ENCODE assay signal across 9 mouse cellular contexts in the genomic region with DNA sequence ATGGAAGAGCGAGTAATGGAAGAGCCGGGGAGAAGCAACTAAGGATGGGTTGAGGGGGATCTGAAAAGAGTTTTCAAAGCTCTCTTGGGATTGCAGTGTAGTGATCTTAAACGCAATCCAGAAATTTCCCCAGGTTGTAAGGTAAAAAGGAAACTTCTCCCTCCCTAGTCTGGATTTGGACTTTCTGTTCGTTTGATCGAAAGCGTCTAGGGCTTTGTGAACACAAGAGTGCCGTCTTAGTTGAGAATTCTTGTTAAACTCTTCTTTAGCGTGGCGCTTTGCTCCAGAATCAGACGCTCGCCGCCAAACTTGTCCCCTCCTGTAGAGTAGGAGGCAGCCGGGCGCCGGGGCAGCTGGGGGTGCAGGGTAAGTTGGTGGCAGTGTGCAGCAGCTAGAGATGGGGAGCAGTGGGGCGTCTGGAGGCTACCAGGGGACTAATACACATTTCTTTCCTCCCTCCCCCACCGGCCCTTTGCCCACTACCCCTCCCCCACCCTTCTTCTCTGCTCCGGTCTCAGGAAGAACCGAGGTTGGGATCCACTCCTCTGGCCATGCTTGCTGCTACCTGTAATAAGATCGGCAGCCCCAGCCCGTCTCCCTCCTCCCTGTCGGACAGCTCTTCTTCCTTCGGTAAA. TPM values are rescaled to one million over a fixed set of nuclear protein-coding genes. Genes with fewer than 3 reads are reported as not detected.
DNase-seq lines count a peak whose midpoint lies in the region; ATAC-seq and TF ChIP-seq lines count a peak whose summit lies in the region.
"Had no signal": no experiment of that assay in that cellular context is flagged by ENCODE, and none has a peak within 500 bp of the region (broad histone marks: within the 10 kb centered on the region; RNA-seq: fewer than 3 reads in every experiment).

No protein-coding gene starts in this region.

- peaks cover 72% of the 10 kb centered on the region for H3K4me1 ChIP-seq in forebrain, embryonic 10.5 days
- H3K4me1 ChIP-seq in intestine, postnatal 0 days (replicated peaks; ENCODE audit: control insufficient read depth, insufficient read depth, low read length), result no peaks in the 10 kb centered on the region
- peaks cover 28% of the 10 kb centered on the region for H3K4me1 ChIP-seq in neural tube, embryonic 15.5 days

- H3K27ac ChIP-seq in layer of hippocampus, adult 2 months, result no peak overlapping the region
- H3K27ac ChIP-seq in forebrain, embryonic 10.5 days, result peak overlapping the region; percentile 95
- H3K27ac ChIP-seq in intestine, postnatal 0 days (ENCODE audit: low read depth, low read length), result no peak overlapping the region
- no peak overlapping the region for H3K27ac ChIP-seq in neural tube, embryonic 15.5 days (replicated peaks)

- WGBS in forebrain, embryonic 10.5 days, result 2% methylated on average over 22 of the region's 23 CpGs
- WGBS in intestine, postnatal 0 days, result under 1% methylated on average over 22 of the region's 23 CpGs
- WGBS in neural tube, embryonic 15.5 days, result under 1% methylated on average over 23 of the region's 23 CpGs

- no peak for TF ChIP-seq CTCF in layer of hippocampus, adult 2 months (conservative IDR thresholded peaks at IDR 0.05)
- TF ChIP-seq CTCF in intestine, postnatal 0 days (IDR thresholded peaks at IDR 0.05; ENCODE audit: low read depth), result no peak

- DNase-seq in layer of hippocampus, adult 2 months (ENCODE audit: low spot score in 2 of 2), result no peak
- DNase-seq in layer of hippocampus, adult 8-10 months (ENCODE audit: low spot score in 2 of 2), result no peak
- no peak for DNase-seq in forebrain, embryonic 10.5 days (ENCODE audit: extremely low spot score, low spot score)
- DNase-seq in adrenal gland, postnatal 25 days, result no peak
- no peak for DNase-seq in left cerebral cortex, adult 8-10 months (ENCODE audit: low spot score in 2 of 2)
- no peak for DNase-seq in right cerebral cortex, adult 2 months (ENCODE audit: low spot score in 2 of 2)

- H3K9ac ChIP-seq in intestine, postnatal 0 days (ENCODE audit: low read depth, low read length), result no peak overlapping the region
- H3K9ac ChIP-seq in neural tube, embryonic 15.5 days (replicated peaks), result 0 out of 2 replicates have a peak overlapping the region, but pooled peaks have one; percentile 17

- peaks cover 98% of the 10 kb centered on the region for H3K27me3 ChIP-seq in forebrain, embryonic 10.5 days (ENCODE audit: poor library complexity, severe bottlenecking)
- peaks cover 93% of the 10 kb centered on the region for H3K27me3 ChIP-seq in intestine, postnatal 0 days (replicated peaks; ENCODE audit: control insufficient read depth, insufficient read depth, low read length)
- peaks cover 74% of the 10 kb centered on the region for H3K27me3 ChIP-seq in neural tube, embryonic 15.5 days (replicated peaks)

- H3K9me3 ChIP-seq in forebrain, embryonic 10.5 days, result no peaks in the 10 kb centered on the region
- H3K9me3 ChIP-seq in intestine, postnatal 0 days (ENCODE audit: control insufficient read depth), result no peaks in the 10 kb centered on the region
- no peaks in the 10 kb centered on the region for H3K9me3 ChIP-seq in neural tube, embryonic 15.5 days (replicated peaks)

- peak overlapping the region; percentile 49 for H3K4me2 ChIP-seq in intestine, postnatal 0 days (replicated peaks; ENCODE audit: low read depth)
- peak overlapping the region; percentile 55 for H3K4me2 ChIP-seq in neural tube, embryonic 15.5 days

- ATAC-seq in intestine, postnatal 0 days, result no peak
- no peak; the same call in 1 of the 2 replicates for ATAC-seq in neural tube, embryonic 15.5 days (ENCODE audit: low FRiP score)

- peak overlapping the region; percentile 30; the same call in 1 of the 2 replicates for H3K4me3 ChIP-seq in layer of hippocampus, adult 2 months
- peak overlapping the region; percentile 66 for H3K4me3 ChIP-seq in forebrain, embryonic 10.5 days
- H3K4me3 ChIP-seq in intestine, postnatal 0 days (ENCODE audit: low read depth, low read length), result peak overlapping the region; percentile 52
- H3K4me3 ChIP-seq in neural tube, embryonic 15.5 days (replicated peaks), result peak overlapping the region; percentile 39

- peaks cover 19% of the 10 kb centered on the region for H3K36me3 ChIP-seq in forebrain, embryonic 10.5 days (replicated peaks)
- no peaks in the 10 kb centered on the region for H3K36me3 ChIP-seq in intestine, postnatal 0 days (ENCODE audit: control insufficient read depth, insufficient read depth)
- no peaks in the 10 kb centered on the region for H3K36me3 ChIP-seq in neural tube, embryonic 15.5 days

RNA-seq across cellular contexts. Expression of gene Sp8, which starts 1.8 kb away (rescaled TPM):
- 1 to 10 TPM; 1.6 to 2.0 TPM for total RNA-seq in layer of hippocampus, adult 2 months (2021)
- 1 to 10 TPM; 1.2 to 1.7 (median 1.4) TPM for total RNA-seq in layer of hippocampus, adult 8-10 months (2022)
- polyA plus RNA-seq in forebrain, embryonic 10.5 days (2016; fragmentation: Nextera tagmentation; extraction: Ambion mirVana), result 17.5 and 20.9 TPM in 2 replicates
- polyA plus RNA-seq in intestine, postnatal 0 days (2015; fragmentation: Nextera tagmentation; extraction: Ambion mirVana), result not detected in 2 replicates
- 3.4 and 4.0 TPM in 2 replicates for polyA plus RNA-seq in neural tube, embryonic 15.5 days (2015; fragmentation: Nextera tagmentation; extraction: Ambion mirVana)
- not detected in 2 replicates for total RNA-seq in adrenal gland, postnatal 25 days (2021)
- 1 to 10 TPM; 1.7 to 3.9 (median 2.8) TPM for total RNA-seq in left cerebral cortex, adult 8-10 months (2022)
- polyA plus RNA-seq: gonadal fat pad, adult 2 months had no signal
